Mouse (Mus musculus): Measurements from ENCODE around the gene Nde1. TPM values are rescaled to one million over a fixed set of nuclear protein-coding genes. Genes with fewer than 3 reads are reported as not detected.

Gene Nde1
- 11.9 and 12.9 TPM in 2 replicates for polyA plus RNA-seq (2012; rRNA removed)

DNA sequence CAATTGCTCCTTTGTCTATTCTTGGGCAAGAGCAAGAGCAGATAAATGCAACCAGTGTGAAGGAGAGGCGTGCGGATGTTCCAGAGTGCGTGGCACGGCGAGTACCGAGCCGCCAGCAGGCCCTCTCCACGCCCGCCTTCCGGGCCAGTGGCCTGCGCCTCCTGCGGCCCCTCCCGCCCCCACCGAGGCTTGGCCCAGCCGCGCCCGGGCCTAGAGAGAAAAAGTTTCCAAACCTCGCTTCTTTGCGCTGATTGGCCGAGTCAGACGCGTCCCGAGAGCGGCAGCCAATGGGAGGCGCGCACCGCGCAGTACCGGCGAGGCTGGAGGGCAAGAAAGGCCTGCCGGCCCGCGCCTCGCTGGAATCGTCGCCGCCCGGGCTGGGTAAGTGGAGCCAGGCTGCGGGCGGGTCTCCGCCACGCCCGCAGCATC is at the start of gene Nde1, which contains the start of gene Marf1:
Gene Nde1, plus strand, starts transcription at position 288 of the 429 bp plus-strand sequence.
Gene Marf1, minus strand, starts transcription at position 364 of the 429 bp plus-strand sequence.
- no peak for TF ChIP-seq CTCF (IDR thresholded peaks at IDR 0.05; ENCODE audit: control insufficient read depth, insufficient read depth, insufficient replicate concordance, low read depth, low read length)
- TF ChIP-seq POLR2A (IDR thresholded peaks at IDR 0.05; ENCODE audit: control insufficient read depth, low read depth, low read length): peak; percentile 70

DNA sequence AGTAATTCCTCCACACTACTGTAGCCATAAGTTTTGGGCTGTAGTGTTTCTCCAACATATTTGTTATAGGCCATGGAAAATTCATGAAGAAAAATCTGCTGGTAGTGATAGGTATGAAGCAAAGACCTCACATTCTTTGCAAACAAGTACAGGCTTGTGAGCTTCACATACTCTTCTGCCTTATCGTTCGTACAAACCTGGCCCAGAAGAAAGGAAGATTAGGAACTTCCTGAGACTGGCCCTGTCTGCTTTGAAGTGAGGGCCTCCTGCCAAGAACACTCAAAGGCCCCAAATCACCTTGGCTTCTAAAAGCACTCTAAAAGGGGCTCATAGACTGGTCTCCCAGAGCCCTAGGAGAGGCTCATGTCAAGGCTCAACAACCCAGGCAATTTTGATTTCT is 45.8 kb upstream of the Nde1 start:
- Histone ChIP-seq H3K27me3 (ENCODE audit: control insufficient read depth, insufficient read depth, low read length) (no peaks in the 10 kb centered on the region), H3K27ac (ENCODE audit: control insufficient read depth, insufficient read depth, low read depth, low read length) (no peak overlapping the region), H3K4me1 (ENCODE audit: control insufficient read depth, insufficient read depth, low read length) (no peaks in the 10 kb centered on the region), H3K4me3 (ENCODE audit: control insufficient read depth, low read depth, low read length) (no peak overlapping the region), H3K36me3 (ENCODE audit: control insufficient read depth, insufficient read depth, low read length) (no peaks in the 10 kb centered on the region; the same call in 1 of the 2 replicates)
- TF ChIP-seq CTCF (IDR thresholded peaks at IDR 0.05; ENCODE audit: control insufficient read depth, insufficient read depth, insufficient replicate concordance, low read depth, low read length) (no peak), POLR2A (IDR thresholded peaks at IDR 0.05; ENCODE audit: control insufficient read depth, low read depth, low read length) (no peak)

More for the DNA sequence above, at the start of gene Nde1, which contains the start of gene Marf1:
- Histone ChIP-seq H3K4me3 (ENCODE audit: control insufficient read depth, low read depth, low read length) (peak within 1 kb of the TSS; percentile 88), H3K27me3 (ENCODE audit: control insufficient read depth, insufficient read depth, low read length) (no peaks in the 10 kb centered on the region), H3K36me3 (ENCODE audit: control insufficient read depth, insufficient read depth, low read length) (no peaks in the 10 kb centered on the region), H3K27ac (ENCODE audit: control insufficient read depth, insufficient read depth, low read depth, low read length) (peak within 1 kb of the TSS; percentile 76), H3K4me1 (ENCODE audit: control insufficient read depth, insufficient read depth, low read length) (peaks cover 2% of the 10 kb centered on the region)

DNA sequence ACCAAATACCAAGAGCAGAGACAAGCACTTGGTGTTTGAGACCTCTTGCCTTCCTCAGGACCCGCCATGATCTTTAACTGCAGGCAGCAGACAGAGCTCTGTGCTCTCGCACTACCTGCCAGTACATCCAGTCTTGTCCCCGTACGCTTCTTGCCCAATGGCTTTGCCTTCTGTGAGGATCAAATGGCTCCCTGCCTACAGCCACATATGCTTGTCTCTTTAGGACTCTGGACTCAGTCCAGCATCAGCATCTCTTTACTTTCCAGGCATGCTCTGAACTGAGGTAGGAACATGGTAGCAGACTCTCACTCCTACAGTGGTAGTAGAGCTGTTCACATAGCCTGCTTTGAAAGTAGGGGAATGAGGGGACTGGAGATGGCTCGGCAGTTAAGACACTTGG is 42.1 kb upstream of the Nde1 start:
- Histone ChIP-seq H3K27ac (ENCODE audit: control insufficient read depth, insufficient read depth, low read depth, low read length) (no peak overlapping the region), H3K4me1 (ENCODE audit: control insufficient read depth, insufficient read depth, low read length) (no peaks in the 10 kb centered on the region; the same call in 1 of the 2 replicates), H3K36me3 (ENCODE audit: control insufficient read depth, insufficient read depth, low read length) (peaks cover 2% of the 10 kb centered on the region; the same call in 1 of the 2 replicates)

DNA sequence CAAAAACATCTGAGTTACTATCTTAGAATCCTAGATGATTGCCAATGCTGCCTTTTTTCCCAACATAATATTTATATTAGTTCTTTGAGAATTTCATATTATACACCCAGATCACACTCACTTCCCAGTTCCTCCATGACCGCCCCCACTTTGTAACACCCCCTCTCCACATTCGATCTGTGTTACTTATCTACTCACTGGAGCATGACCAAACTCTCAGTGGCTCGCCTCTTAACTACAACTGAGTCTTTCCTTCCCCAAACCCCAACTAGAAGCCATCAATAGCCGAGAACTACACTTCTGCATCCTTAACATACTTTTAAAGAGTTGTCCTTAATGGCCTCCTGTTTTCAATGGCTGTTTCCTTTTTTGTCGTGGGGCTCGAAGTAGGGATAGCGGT is 41.5 kb upstream of the Nde1 start:
- Histone ChIP-seq H3K27ac (ENCODE audit: control insufficient read depth, insufficient read depth, low read depth, low read length) (no peak overlapping the region), H3K4me1 (ENCODE audit: control insufficient read depth, insufficient read depth, low read length) (no peaks in the 10 kb centered on the region; the same call in 1 of the 2 replicates), H3K27me3 (ENCODE audit: control insufficient read depth, insufficient read depth, low read length) (no peaks in the 10 kb centered on the region), H3K36me3 (ENCODE audit: control insufficient read depth, insufficient read depth, low read length) (peaks cover 2% of the 10 kb centered on the region; the same call in 1 of the 2 replicates), H3K4me3 (ENCODE audit: control insufficient read depth, low read depth, low read length) (no peak overlapping the region)
- TF ChIP-seq CTCF (IDR thresholded peaks at IDR 0.05; ENCODE audit: control insufficient read depth, insufficient read depth, insufficient replicate concordance, low read depth, low read length) (no peak), POLR2A (IDR thresholded peaks at IDR 0.05; ENCODE audit: control insufficient read depth, low read depth, low read length) (no peak)

More for the DNA sequence above, 42.1 kb upstream of the Nde1 start:
- H3K27me3 ChIP-seq (ENCODE audit: control insufficient read depth, insufficient read depth, low read length): no peaks in the 10 kb centered on the region
- TF ChIP-seq CTCF (IDR thresholded peaks at IDR 0.05; ENCODE audit: control insufficient read depth, insufficient read depth, insufficient replicate concordance, low read depth, low read length) (no peak), POLR2A (IDR thresholded peaks at IDR 0.05; ENCODE audit: control insufficient read depth, low read depth, low read length) (no peak)
- H3K4me3 ChIP-seq (ENCODE audit: control insufficient read depth, low read depth, low read length): no peak overlapping the region

DNA sequence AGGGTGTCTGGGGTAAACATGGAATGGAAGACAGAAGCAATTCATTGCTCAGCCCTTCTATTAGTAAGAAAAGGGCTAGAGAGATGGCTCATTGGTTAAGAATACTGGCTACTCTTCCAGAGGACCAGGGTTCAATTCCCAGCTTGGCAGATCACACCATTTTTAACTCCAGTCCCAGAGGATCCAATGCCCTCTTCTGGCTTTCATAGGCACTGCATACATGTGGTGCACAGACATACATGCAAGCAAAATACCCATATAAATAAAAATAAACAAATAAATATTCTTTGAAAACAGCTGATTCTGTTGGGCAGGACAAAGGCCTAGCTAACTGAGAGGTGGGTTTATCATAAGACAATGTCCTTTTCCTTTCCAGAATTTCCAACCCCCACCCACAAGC is 40.5 kb upstream of the Nde1 start:
- H3K36me3 ChIP-seq (ENCODE audit: control insufficient read depth, insufficient read depth, low read length): peaks cover 2% of the 10 kb centered on the region; the same call in 1 of the 2 replicates
- H3K27me3 ChIP-seq (ENCODE audit: control insufficient read depth, insufficient read depth, low read length): no peaks in the 10 kb centered on the region
- no peak overlapping the region for H3K27ac ChIP-seq (ENCODE audit: control insufficient read depth, insufficient read depth, low read depth, low read length)

DNA sequence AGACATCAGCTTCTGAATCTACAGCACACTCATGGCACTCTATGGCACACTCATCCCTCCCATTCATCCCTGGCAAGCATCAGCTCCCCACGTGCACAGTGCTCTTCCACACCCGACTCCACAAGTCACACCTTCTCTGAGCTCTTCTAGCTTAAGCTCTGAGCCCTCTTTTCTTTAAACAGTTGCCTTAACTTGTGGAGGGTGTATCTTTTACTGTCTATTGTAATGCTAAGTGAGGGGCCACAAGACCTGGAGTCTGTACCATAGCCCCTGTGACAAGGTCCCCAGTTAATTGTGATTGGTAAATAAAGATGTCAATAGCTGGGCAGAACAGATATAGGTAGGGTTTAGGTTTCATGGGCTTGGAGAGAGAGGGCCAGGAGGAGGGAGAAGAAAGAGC is 39.2 kb upstream of the Nde1 start:
- H3K27me3 ChIP-seq (ENCODE audit: control insufficient read depth, insufficient read depth, low read length): no peaks in the 10 kb centered on the region
- H3K27ac ChIP-seq (ENCODE audit: control insufficient read depth, insufficient read depth, low read depth, low read length): no peak overlapping the region; the same call in 1 of the 2 replicates
- H3K4me3 ChIP-seq (ENCODE audit: control insufficient read depth, low read depth, low read length): no peak overlapping the region
- no peak for TF ChIP-seq CTCF (IDR thresholded peaks at IDR 0.05; ENCODE audit: control insufficient read depth, insufficient read depth, insufficient replicate concordance, low read depth, low read length)
- TF ChIP-seq POLR2A (IDR thresholded peaks at IDR 0.05; ENCODE audit: control insufficient read depth, low read depth, low read length): no peak
- peaks cover 2% of the 10 kb centered on the region; the same call in 1 of the 2 replicates for H3K36me3 ChIP-seq (ENCODE audit: control insufficient read depth, insufficient read depth, low read length)
- no peaks in the 10 kb centered on the region; the same call in 1 of the 2 replicates for H3K4me1 ChIP-seq (ENCODE audit: control insufficient read depth, insufficient read depth, low read length)

More for the DNA sequence above, 40.5 kb upstream of the Nde1 start:
- no peak overlapping the region for H3K4me3 ChIP-seq (ENCODE audit: control insufficient read depth, low read depth, low read length)
- TF ChIP-seq CTCF (IDR thresholded peaks at IDR 0.05; ENCODE audit: control insufficient read depth, insufficient read depth, insufficient replicate concordance, low read depth, low read length) (no peak), POLR2A (IDR thresholded peaks at IDR 0.05; ENCODE audit: control insufficient read depth, low read depth, low read length) (no peak)
- H3K4me1 ChIP-seq (ENCODE audit: control insufficient read depth, insufficient read depth, low read length): no peaks in the 10 kb centered on the region; the same call in 1 of the 2 replicates

DNA sequence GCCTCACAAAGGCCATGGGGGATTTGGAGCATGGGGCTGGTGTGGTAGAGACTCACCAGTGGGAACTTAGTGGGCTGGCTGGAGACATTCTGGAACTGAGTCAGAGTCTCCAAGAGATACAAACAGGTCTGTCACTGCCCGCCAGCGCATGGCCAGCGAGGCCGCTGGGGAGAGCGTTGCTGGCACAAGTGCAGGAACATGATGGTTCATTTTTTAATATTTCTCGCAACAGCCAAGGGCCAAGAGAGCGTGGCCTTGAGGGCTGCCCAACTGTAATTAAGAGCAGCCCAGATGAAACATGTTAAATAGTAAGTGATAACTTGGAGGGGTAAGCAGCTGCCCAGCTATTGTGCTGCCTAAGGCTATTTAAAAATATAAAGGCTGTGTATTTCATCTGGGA is 38.4 kb upstream of the Nde1 start:
- no peak overlapping the region for H3K4me3 ChIP-seq (ENCODE audit: control insufficient read depth, low read depth, low read length)
- H3K36me3 ChIP-seq (ENCODE audit: control insufficient read depth, insufficient read depth, low read length): peaks cover 2% of the 10 kb centered on the region; the same call in 1 of the 2 replicates
- no peak overlapping the region for H3K27ac ChIP-seq (ENCODE audit: control insufficient read depth, insufficient read depth, low read depth, low read length)
- no peaks in the 10 kb centered on the region; the same call in 1 of the 2 replicates for H3K4me1 ChIP-seq (ENCODE audit: control insufficient read depth, insufficient read depth, low read length)
- no peaks in the 10 kb centered on the region for H3K27me3 ChIP-seq (ENCODE audit: control insufficient read depth, insufficient read depth, low read length)
- TF ChIP-seq CTCF (IDR thresholded peaks at IDR 0.05; ENCODE audit: control insufficient read depth, insufficient read depth, insufficient replicate concordance, low read depth, low read length) (no peak), POLR2A (IDR thresholded peaks at IDR 0.05; ENCODE audit: control insufficient read depth, low read depth, low read length) (no peak)
